Mouse (Mus musculus): Measurements from ENCODE around the gene Ddx28.
A peak's percentile ranks its signal among the peaks of the same experiment; 100 is the strongest.

The Ddx28 gene

GRCm38 (mm10) chr8:106011643-106011986 lies at the start of gene Ddx28:
Ddx28 (minus strand) TSS chr8:106011882.
- DNase-seq, result no peak

- DNase-seq, result no peak
Measured at GRCm38 (mm10) chr8:106060521-106060920, 48.8 kb upstream of the Ddx28 start.

GRCm38 (mm10) chr8:106059613-106060371 lies 48.1 kb upstream of the Ddx28 start:
- no peak for DNase-seq

- peak; percentile 100 for DNase-seq
Measured at GRCm38 (mm10) chr8:106058731-106059612, 47.3 kb upstream of the Ddx28 start, which contains the start of gene Nfatc3. Nfatc3 (plus strand) TSS chr8:106058840.

GRCm38 (mm10) chr8:106056455-106056982 lies 44.8 kb upstream of the Ddx28 start:
- DNase-seq, result peak; percentile 79

GRCm38 (mm10) chr8:106055038-106055437 lies 43.4 kb upstream of the Ddx28 start:
- DNase-seq, result peak; percentile 82

- peak; percentile 98 for DNase-seq
Measured at GRCm38 (mm10) chr8:106054190-106054811, 42.6 kb upstream of the Ddx28 start.

- no peak for DNase-seq
Measured at GRCm38 (mm10) chr8:106052510-106053089, 40.9 kb upstream of the Ddx28 start.

- no peak for DNase-seq
Measured at GRCm38 (mm10) chr8:106051068-106051467, 39.4 kb upstream of the Ddx28 start.

GRCm38 (mm10) chr8:106049840-106050239 lies 38.2 kb upstream of the Ddx28 start:
- no peak for DNase-seq

GRCm38 (mm10) chr8:106047854-106048630 lies 36.4 kb upstream of the Ddx28 start:
- no peak for DNase-seq

- no peak for DNase-seq
Measured at GRCm38 (mm10) chr8:106046872-106047559, 35.3 kb upstream of the Ddx28 start.

GRCm38 (mm10) chr8:106044151-106044550 lies 32.5 kb upstream of the Ddx28 start:
- DNase-seq, result peak; percentile 97

- DNase-seq, result no peak
Measured at GRCm38 (mm10) chr8:106043055-106043454, 31.4 kb upstream of the Ddx28 start.

- no peak for DNase-seq
Measured at GRCm38 (mm10) chr8:106040218-106040617, 28.5 kb upstream of the Ddx28 start.

- no peak for DNase-seq
Measured at GRCm38 (mm10) chr8:106039605-106040004, 27.9 kb upstream of the Ddx28 start.

- no peak for DNase-seq
Measured at GRCm38 (mm10) chr8:106038721-106039120, 27.0 kb upstream of the Ddx28 start.

GRCm38 (mm10) chr8:106022483-106022882 lies 10.8 kb upstream of the Ddx28 start:
- peak; percentile 93 for DNase-seq

GRCm38 (mm10) chr8:106018039-106018438 lies 6.4 kb upstream of the Ddx28 start:
- DNase-seq, result no peak

GRCm38 (mm10) chr8:106017130-106017529 lies 5.4 kb upstream of the Ddx28 start:
- no peak for DNase-seq

GRCm38 (mm10) chr8:106016284-106016683 lies 4.6 kb upstream of the Ddx28 start:
- DNase-seq, result no peak
